Mouse (Mus musculus): ENCODE data around the gene Chp1. TPM values are rescaled to one million over a fixed set of nuclear protein-coding genes. Genes with fewer than 3 reads are reported as not detected.
"Not testable (repeated sequence)": the region's sequence is repeated elsewhere in the genome, so short reads cannot be mapped to it uniquely, and the experiment has no call there.

Chp1 gene
- polyA plus RNA-seq (2015; fragmentation: Nextera tagmentation; extraction: Ambion mirVana), result 56.7 and 60.6 TPM in 2 replicates

GRCm38 (mm10) chr2:119547522-119548370, at the start of gene Chp1, which contains the start of gene Exd1:
Chp1 (plus strand) TSS chr2:119547697.
Exd1 (minus strand) TSS chr2:119547627.
- under 1% methylated on average over 56 of the region's 57 CpGs for WGBS
- Histone ChIP-seq H3K9me3 (ENCODE audit: control insufficient read depth, low read length) (no peaks in the 10 kb centered on the region), H3K4me3 (ENCODE audit: low read length) (peak within 1 kb of the TSS; percentile 88), H3K4me2 (ENCODE audit: low read depth, low read length) (peak within 1 kb of the TSS; percentile 70), H3K27ac (ENCODE audit: low read length) (peak within 1 kb of the TSS; percentile 79), H3K36me3 (ENCODE audit: control insufficient read depth, insufficient read depth, low read length) (no peaks in the 10 kb centered on the region), H3K9ac (ENCODE audit: low read depth, low read length) (peak within 1 kb of the TSS; percentile 85), H3K27me3 (replicated peaks; ENCODE audit: control insufficient read depth, insufficient read depth, low read length) (no peaks in the 10 kb centered on the region), H3K4me1 (ENCODE audit: control insufficient read depth, insufficient read depth, low read length) (peaks cover 9% of the 10 kb centered on the region; the same call in 1 of the 2 replicates)
- ATAC-seq, result peak; percentile 98

GRCm38 (mm10) chr2:119498859-119499258, 48.6 kb upstream of the Chp1 start:
- Histone ChIP-seq H3K9ac (ENCODE audit: low read depth, low read length) (no peak overlapping the region), H3K4me3 (ENCODE audit: low read length) (no peak overlapping the region), H3K27ac (ENCODE audit: low read length) (no peak overlapping the region), H3K4me2 (ENCODE audit: low read depth, low read length) (no peak overlapping the region), H3K27me3 (replicated peaks; ENCODE audit: control insufficient read depth, insufficient read depth, low read length) (no peaks in the 10 kb centered on the region), H3K4me1 (ENCODE audit: control insufficient read depth, insufficient read depth, low read length) (no peaks in the 10 kb centered on the region), H3K9me3 (ENCODE audit: control insufficient read depth, low read length) (no peaks in the 10 kb centered on the region), H3K36me3 (ENCODE audit: control insufficient read depth, insufficient read depth, low read length) (no peaks in the 10 kb centered on the region)
- no peak for ATAC-seq
- 85% methylated on average over 2 of the region's 2 CpGs for WGBS

- H3K4me1 ChIP-seq (ENCODE audit: control insufficient read depth, insufficient read depth, low read length), result no peaks in the 10 kb centered on the region
- H3K36me3 ChIP-seq (ENCODE audit: control insufficient read depth, insufficient read depth, low read length), result no peaks in the 10 kb centered on the region
- ATAC-seq, result peak; percentile 98
- H3K27me3 ChIP-seq (replicated peaks; ENCODE audit: control insufficient read depth, insufficient read depth, low read length), result no peaks in the 10 kb centered on the region
- H3K9me3 ChIP-seq (ENCODE audit: control insufficient read depth, low read length), result no peaks in the 10 kb centered on the region
- no peak overlapping the region for H3K9ac ChIP-seq (ENCODE audit: low read depth, low read length)
- no peak overlapping the region for H3K4me3 ChIP-seq (ENCODE audit: low read length)
- peak overlapping the region; percentile 65 for H3K27ac ChIP-seq (ENCODE audit: low read length)
- WGBS, result 64% methylated on average over 2 of the region's 2 CpGs
- H3K4me2 ChIP-seq (ENCODE audit: low read depth, low read length), result peak overlapping the region; percentile 4; the same call in 1 of the 2 replicates
These were observed 46.4 kb upstream of the Chp1 start for GRCm38 (mm10) chr2:119500965-119501652.

GRCm38 (mm10) chr2:119507108-119507507, 40.4 kb upstream of the Chp1 start:
- Histone ChIP-seq H3K9me3 (ENCODE audit: control insufficient read depth, low read length) (no peaks in the 10 kb centered on the region), H3K4me2 (ENCODE audit: low read depth, low read length) (no peak overlapping the region)
- no peak for ATAC-seq

GRCm38 (mm10) chr2:119508518-119508917, 39.0 kb upstream of the Chp1 start:
- not testable (repeated sequence) for H3K4me1 ChIP-seq (ENCODE audit: control insufficient read depth, insufficient read depth, low read length); H3K9ac ChIP-seq (ENCODE audit: low read depth, low read length); H3K27me3 ChIP-seq (replicated peaks; ENCODE audit: control insufficient read depth, insufficient read depth, low read length); H3K27ac ChIP-seq (ENCODE audit: low read length); ATAC-seq; H3K36me3 ChIP-seq (ENCODE audit: control insufficient read depth, insufficient read depth, low read length); H3K4me2 ChIP-seq (ENCODE audit: low read depth, low read length); H3K9me3 ChIP-seq (ENCODE audit: control insufficient read depth, low read length); H3K4me3 ChIP-seq (ENCODE audit: low read length)
- WGBS, result 63% methylated on average over 7 of the region's 7 CpGs

More at GRCm38 (mm10) chr2:119507108-119507507, 40.4 kb upstream of the Chp1 start:
- Histone ChIP-seq H3K4me3 (ENCODE audit: low read length) (no peak overlapping the region), H3K27me3 (replicated peaks; ENCODE audit: control insufficient read depth, insufficient read depth, low read length) (no peaks in the 10 kb centered on the region), H3K9ac (ENCODE audit: low read depth, low read length) (no peak overlapping the region), H3K4me1 (ENCODE audit: control insufficient read depth, insufficient read depth, low read length) (no peaks in the 10 kb centered on the region), H3K27ac (ENCODE audit: low read length) (no peak overlapping the region), H3K36me3 (ENCODE audit: control insufficient read depth, insufficient read depth, low read length) (no peaks in the 10 kb centered on the region)

- ATAC-seq, result no peak
- WGBS, result 87% methylated on average over 2 of the region's 2 CpGs
- Histone ChIP-seq H3K4me2 (ENCODE audit: low read depth, low read length) (no peak overlapping the region), H3K4me1 (ENCODE audit: control insufficient read depth, insufficient read depth, low read length) (no peaks in the 10 kb centered on the region), H3K9me3 (ENCODE audit: control insufficient read depth, low read length) (no peaks in the 10 kb centered on the region), H3K27me3 (replicated peaks; ENCODE audit: control insufficient read depth, insufficient read depth, low read length) (no peaks in the 10 kb centered on the region), H3K4me3 (ENCODE audit: low read length) (no peak overlapping the region), H3K9ac (ENCODE audit: low read depth, low read length) (no peak overlapping the region), H3K36me3 (ENCODE audit: control insufficient read depth, insufficient read depth, low read length) (no peaks in the 10 kb centered on the region), H3K27ac (ENCODE audit: low read length) (no peak overlapping the region)
These were observed 36.6 kb upstream of the Chp1 start for GRCm38 (mm10) chr2:119510856-119511255.

- Histone ChIP-seq H3K9ac (ENCODE audit: low read depth, low read length) (no peak overlapping the region), H3K4me3 (ENCODE audit: low read length) (no peak overlapping the region), H3K27me3 (replicated peaks; ENCODE audit: control insufficient read depth, insufficient read depth, low read length) (no peaks in the 10 kb centered on the region), H3K9me3 (ENCODE audit: control insufficient read depth, low read length) (no peaks in the 10 kb centered on the region), H3K27ac (ENCODE audit: low read length) (no peak overlapping the region), H3K4me1 (ENCODE audit: control insufficient read depth, insufficient read depth, low read length) (no peaks in the 10 kb centered on the region), H3K4me2 (ENCODE audit: low read depth, low read length) (no peak overlapping the region), H3K36me3 (ENCODE audit: control insufficient read depth, insufficient read depth, low read length) (no peaks in the 10 kb centered on the region)
- no peak for ATAC-seq
- 92% methylated on average over 3 of the region's 3 CpGs for WGBS
These were observed 35.2 kb upstream of the Chp1 start for GRCm38 (mm10) chr2:119512292-119512691.

GRCm38 (mm10) chr2:119514026-119514522, 33.4 kb upstream of the Chp1 start:
- Histone ChIP-seq H3K9ac (ENCODE audit: low read depth, low read length) (no peak overlapping the region), H3K36me3 (ENCODE audit: control insufficient read depth, insufficient read depth, low read length) (no peaks in the 10 kb centered on the region), H3K4me3 (ENCODE audit: low read length) (no peak overlapping the region), H3K9me3 (ENCODE audit: control insufficient read depth, low read length) (no peaks in the 10 kb centered on the region), H3K27me3 (replicated peaks; ENCODE audit: control insufficient read depth, insufficient read depth, low read length) (no peaks in the 10 kb centered on the region), H3K27ac (ENCODE audit: low read length) (no peak overlapping the region), H3K4me2 (ENCODE audit: low read depth, low read length) (no peak overlapping the region), H3K4me1 (ENCODE audit: control insufficient read depth, insufficient read depth, low read length) (no peaks in the 10 kb centered on the region)
- ATAC-seq, result no peak
- 73% methylated on average over 3 of the region's 3 CpGs for WGBS

- Histone ChIP-seq H3K36me3 (ENCODE audit: control insufficient read depth, insufficient read depth, low read length) (no peaks in the 10 kb centered on the region), H3K4me2 (ENCODE audit: low read depth, low read length) (no peak overlapping the region), H3K4me3 (ENCODE audit: low read length) (no peak overlapping the region), H3K4me1 (ENCODE audit: control insufficient read depth, insufficient read depth, low read length) (no peaks in the 10 kb centered on the region; the same call in 1 of the 2 replicates), H3K27ac (ENCODE audit: low read length) (no peak overlapping the region), H3K9ac (ENCODE audit: low read depth, low read length) (no peak overlapping the region; the same call in 1 of the 2 replicates), H3K9me3 (ENCODE audit: control insufficient read depth, low read length) (no peaks in the 10 kb centered on the region), H3K27me3 (replicated peaks; ENCODE audit: control insufficient read depth, insufficient read depth, low read length) (no peaks in the 10 kb centered on the region)
- no peak for ATAC-seq
- WGBS, result 43% methylated on average over 5 of the region's 5 CpGs
These were observed 30.7 kb upstream of the Chp1 start for GRCm38 (mm10) chr2:119516811-119517210.
